Mouse (Mus musculus): ENCODE measurements around the gene Tnxb.

GRCm38 (mm10) chr17:34680191-34680590, 9.9 kb downstream of the Tnxb start:
- no peak for TF ChIP-seq CTCF (IDR thresholded peaks at IDR 0.05; ENCODE audit: low read depth, low read length)
- no peak for TF ChIP-seq POLR2A (IDR thresholded peaks at IDR 0.05; ENCODE audit: extremely low read depth, insufficient read depth, low read length)

All from liver, adult 2 months (tissue).